Mouse (Mus musculus) cerebellum, postnatal 10 days (tissue): ENCODE measurements at regions not wholly inside any gene's neighbourhood (a gene's known extent, or its start where the extent isn't known, plus 50 kb on each side); places are given as distances from the start of the nearest gene placed in this dataset.
A peak's percentile ranks its signal among the peaks of the same experiment; 100 is the strongest.

ENCODE experiments used
- DNase-seq, 2 experiments: peaks; one replicate each; pipeline ENCODE4 v3.0.0; 2021; ENCODE audit warnings: mixed read lengths in 2 of 2

- peak; percentile 23 to 25 for DNase-seq
Measured at GRCm38 (mm10) chr17:93260366-93261205, 61.8 kb downstream of the Adcyap1 start.

- no peak for DNase-seq
Measured at GRCm38 (mm10) chr17:93261206-93261504, 62.3 kb downstream of the Adcyap1 start.

- peak; percentile 25 to 36 for DNase-seq
Measured at GRCm38 (mm10) chr17:93306121-93306520, 107.3 kb downstream of the Adcyap1 start.

DNA sequence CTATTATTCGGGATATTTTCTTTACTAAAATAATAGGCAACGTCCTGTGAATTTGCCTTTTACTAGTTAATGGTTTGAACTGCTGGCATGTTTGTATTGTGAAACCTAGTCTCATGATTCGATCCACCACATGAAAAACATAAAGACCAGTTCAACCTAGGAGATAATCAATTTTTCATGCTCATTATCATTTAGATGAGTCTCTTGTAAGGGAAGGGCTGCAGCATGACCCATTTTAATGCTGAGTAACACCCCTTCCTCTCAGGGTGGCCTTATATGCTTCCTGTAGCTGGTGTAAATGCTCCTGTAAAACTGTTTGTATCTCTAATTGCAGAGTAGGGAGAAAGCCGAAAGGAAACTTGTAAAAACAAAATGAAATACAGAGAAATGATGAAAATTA lies 113.3 kb downstream of the Adcyap1 start:
- no peak for DNase-seq

DNA sequence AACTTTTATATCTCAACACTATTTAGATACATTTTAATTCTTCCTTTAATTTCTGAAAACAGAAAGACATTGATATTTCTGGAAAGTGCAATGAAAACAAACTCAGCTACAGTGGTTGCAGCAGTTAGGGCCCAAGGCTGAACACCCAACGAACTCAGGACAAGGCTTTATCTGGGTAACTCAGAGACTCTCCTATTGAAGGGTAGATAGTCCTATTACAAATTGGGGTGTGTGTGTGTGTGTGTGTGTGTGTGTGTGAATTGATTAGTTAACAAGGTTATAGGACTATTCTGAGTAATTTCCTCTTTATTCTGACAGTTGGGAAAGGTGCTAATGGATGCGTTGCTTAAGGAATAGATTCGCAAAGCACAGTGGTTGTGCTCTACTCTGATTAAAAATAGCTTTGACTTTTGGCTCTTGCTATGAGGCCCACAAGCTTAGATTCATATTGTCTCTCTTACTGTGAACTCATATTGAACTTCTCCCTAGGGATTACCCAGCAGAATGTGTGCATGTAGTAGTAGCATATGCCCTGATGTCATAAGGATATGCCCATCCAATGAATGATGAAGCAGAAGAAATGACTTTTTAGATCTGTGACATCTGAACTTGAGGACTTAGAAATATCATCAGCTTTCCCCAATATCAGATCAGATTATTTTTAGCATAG lies 114.0 kb downstream of the Adcyap1 start:
- DNase-seq, result no peak

- peak; percentile 42 to 54 for DNase-seq
Measured at GRCm38 (mm10) chr17:93313310-93313688, 114.5 kb downstream of the Adcyap1 start.

- DNase-seq, result no peak
Measured at GRCm38 (mm10) chr17:93314144-93314543, 115.3 kb downstream of the Adcyap1 start.

- no peak for DNase-seq
Measured at GRCm38 (mm10) chr17:93321482-93321881, 122.7 kb downstream of the Adcyap1 start.

DNA sequence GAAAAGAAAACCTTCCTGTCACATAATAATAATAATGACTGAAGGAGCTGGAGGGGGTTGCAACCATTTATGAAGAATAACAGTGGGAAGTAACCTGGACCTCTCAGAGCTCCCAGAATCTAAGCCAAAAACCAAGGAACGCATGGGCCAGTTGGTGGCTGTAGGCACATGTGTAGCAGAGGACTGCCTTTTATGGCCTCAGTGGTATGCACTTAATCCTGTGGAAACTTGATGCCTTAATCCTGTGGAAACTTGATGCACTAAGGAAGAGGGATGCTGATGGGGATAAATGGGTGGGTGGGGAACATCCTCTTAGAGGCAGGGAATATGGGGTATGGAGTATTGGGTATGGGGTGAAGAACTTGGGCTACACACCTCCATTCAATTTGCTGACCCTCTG lies 138.8 kb downstream of the Adcyap1 start:
- no peak for DNase-seq

DNA sequence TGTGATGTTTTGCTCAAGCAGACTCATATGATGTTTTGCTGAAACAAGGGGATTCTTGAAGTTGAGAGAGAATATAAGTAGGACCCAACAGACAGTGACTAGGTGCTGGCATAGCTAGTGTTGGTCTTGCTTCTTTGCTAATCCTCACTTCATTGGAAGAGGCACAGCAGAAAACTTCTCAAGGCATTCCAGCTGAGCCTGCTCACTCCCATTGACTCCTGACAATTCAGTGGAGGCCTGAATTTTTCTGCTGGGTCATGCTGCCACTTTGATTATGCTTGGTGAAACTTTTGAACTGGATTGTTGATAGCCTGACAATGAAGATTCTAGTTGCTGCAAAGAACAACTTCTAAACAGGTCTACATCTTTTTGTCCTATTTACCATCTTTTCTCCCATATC lies 156.4 kb downstream of the Adcyap1 start:
- DNase-seq, result no peak

- no peak for DNase-seq
Measured at GRCm38 (mm10) chr17:93362926-93363325, 164.1 kb downstream of the Adcyap1 start.

- no peak for DNase-seq
Measured at GRCm38 (mm10) chr17:93377453-93378091, 178.8 kb downstream of the Adcyap1 start.

DNA sequence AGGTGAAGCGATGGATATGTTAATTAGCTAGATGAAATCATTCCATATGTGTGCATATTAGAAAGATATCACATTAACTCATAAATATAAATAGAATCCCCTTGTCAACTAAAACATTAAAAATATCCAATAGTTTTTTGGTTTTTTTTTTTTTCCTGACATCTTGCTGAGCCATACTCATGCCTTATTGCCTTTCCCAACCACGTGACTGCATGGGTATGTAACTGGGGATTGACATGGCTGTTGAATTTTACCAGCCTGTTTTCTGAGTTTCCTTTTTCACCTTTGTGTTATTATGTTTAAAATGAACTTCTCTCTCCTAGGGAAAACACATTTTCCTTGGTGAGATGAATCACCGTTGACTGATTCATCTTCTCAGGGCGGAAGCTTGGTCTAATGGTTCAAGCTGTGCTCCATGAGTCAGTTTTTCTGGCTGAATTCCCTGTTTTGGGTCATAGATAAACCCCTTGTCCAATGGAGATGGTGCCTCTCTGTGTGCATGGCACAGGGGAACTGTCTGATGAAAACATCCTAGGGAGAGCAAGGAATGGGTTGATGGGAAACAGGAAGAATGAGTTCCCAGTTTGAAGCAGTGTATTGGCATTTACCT lies 181.1 kb downstream of the Adcyap1 start:
- DNase-seq, result peak; percentile 2 to 8

DNA sequence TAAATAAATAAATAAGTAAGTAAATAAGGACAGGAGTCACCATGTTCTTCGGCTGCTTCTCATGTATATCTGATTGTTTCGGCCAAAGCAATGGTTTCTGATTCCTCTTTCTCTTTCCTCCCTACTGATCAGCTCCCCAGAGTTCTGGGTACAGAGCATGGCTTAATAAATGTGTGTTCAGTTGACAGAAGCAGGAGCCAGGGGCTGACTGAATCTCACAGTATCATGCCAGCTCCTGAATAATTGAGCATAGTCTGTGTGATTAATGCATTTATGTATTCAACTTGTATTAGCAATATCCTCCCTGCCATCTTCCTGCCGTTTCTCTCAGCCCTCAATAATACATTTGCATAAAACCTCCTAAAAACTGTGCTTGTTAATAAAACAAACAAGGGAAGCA lies 191.4 kb downstream of the Adcyap1 start:
- DNase-seq, result no peak

- DNase-seq, result peak; percentile 45 to 65
Measured at GRCm38 (mm10) chr17:93409329-93409728, 210.5 kb downstream of the Adcyap1 start.
